Mouse (Mus musculus) spleen, adult 2 months (tissue): Measurements from ENCODE around the gene Slc44a2. TPM values are rescaled to one million over a fixed set of nuclear protein-coding genes. Genes with fewer than 3 reads are reported as not detected.
A peak's percentile ranks its signal among the peaks of the same experiment; 100 is the strongest.

Experiments
- DNase-seq, 2 experiments: peaks; one replicate each; pipeline versions ENCODE4 v3.0.0 to v3.0.0-alpha.2; 2012 to 2021; ENCODE audit warnings: low spot score in 2 of 2, low read depth in 1 of 2
- H3K27ac ChIP-seq: fragments of 200-500 bp; 2 replicates; pipeline ENCODE4 v1.5.1; 2012; ENCODE audit warnings: low read length, inconsistent platforms; ENCODE audit not compliant: insufficient read depth
- H3K27me3 ChIP-seq: fragments of 200-500 bp; 2 replicates; pipeline ENCODE4 v1.6.1; 2012; ENCODE audit warnings: mild to moderate bottlenecking, moderate library complexity, low read length, inconsistent platforms; ENCODE audit not compliant: control insufficient read depth, insufficient read depth
- H3K36me3 ChIP-seq: fragments of 200-500 bp; 2 replicates; pipeline ENCODE4 v1.6.1; 2012; ENCODE audit warnings: mild to moderate bottlenecking, low read length, inconsistent platforms; ENCODE audit not compliant: control insufficient read depth, insufficient read depth
- H3K4me1 ChIP-seq: fragments of 200-500 bp; 2 replicates; pipeline ENCODE4 v1.6.1; 2011; ENCODE audit warnings: inconsistent platforms; ENCODE audit not compliant: control insufficient read depth, insufficient read depth, insufficient read length
- H3K4me3 ChIP-seq: fragments of 200-500 bp; 2 replicates; pipeline ENCODE4 v1.5.1; 2011; ENCODE audit warnings: mild to moderate bottlenecking, inconsistent platforms; ENCODE audit not compliant: insufficient read depth, insufficient read length; ENCODE audit errors: extremely low read depth
- CTCF ChIP-seq: fragments of 200-500 bp; IDR thresholded peaks from 2 replicates; pipeline ENCODE4 v1.5.1; 2011; ENCODE audit warnings: mild to moderate bottlenecking, inconsistent platforms; ENCODE audit not compliant: insufficient read depth, insufficient read length, insufficient replicate concordance; ENCODE audit errors: extremely low read depth
- POLR2A ChIP-seq: fragments of 200-500 bp; IDR thresholded peaks from 2 replicates; pipeline ENCODE4 v1.6.1; 2011; ENCODE audit warnings: low read depth, low read length, inconsistent platforms
- WGBS: fragments of 180-500 bp; shearing (Covaris S2); methylation state at CpG from one replicate; pipeline ENCODE4 v1.1.7; 2018; 5-methylcytosine and 5-hydroxymethylcytosine counted together
- polyA plus RNA-seq: library from polyadenylated mRNA; depleted of rRNA; stranded (reverse); fragments of >200 nt; gene quantifications from 2 replicates; pipeline ENCODE4 v1.2.3, GENCODE M21; 2012

The Slc44a2 gene
- polyA plus RNA-seq, 1 experiment = 166 TPM

DNA sequence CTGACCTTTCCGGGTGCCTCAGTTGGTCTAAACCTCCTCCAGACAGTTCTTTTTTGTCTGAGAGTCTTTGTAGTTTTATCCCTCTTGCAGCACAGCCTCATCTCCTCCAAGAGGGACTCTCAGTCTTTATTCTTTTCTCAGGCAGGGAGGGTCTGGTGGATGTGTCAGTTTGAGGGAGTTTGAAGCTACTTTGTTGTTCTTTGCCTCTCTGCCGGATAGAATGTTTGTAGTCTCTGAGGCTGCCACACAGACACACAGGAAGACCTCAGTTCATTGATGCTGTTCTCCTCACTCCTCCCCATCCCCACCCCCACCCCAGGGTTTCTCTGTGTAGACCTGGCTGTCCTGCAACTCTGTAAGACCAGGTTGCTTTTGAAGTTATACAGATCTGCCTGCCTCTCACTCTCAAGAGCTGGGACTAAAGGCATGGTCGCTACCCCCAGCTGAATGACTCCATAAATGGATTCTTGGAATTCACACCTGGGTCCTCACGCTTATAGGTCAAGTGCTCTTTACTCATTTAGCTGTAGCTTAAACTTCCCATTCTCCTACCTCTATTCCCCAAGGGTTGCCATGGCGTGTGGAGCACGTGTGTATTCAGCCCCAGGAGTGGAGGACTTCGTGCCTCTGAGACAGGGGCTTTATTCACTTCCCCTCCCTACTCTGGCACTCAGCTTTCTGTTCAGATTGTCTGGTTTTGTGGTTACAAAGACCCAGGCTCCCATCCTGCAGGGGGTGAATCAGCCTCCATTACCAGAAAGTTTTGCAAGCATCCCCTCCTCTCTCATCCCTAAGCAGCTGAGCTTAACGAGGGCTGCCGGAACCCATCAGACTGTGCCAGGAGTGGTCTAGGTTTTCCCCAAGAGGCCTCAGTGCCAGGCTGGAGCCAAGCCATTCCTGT, 11.9 kb downstream of the Slc44a2 start:
- 24% methylated on average over 9 of the region's 9 CpGs for WGBS
- Histone ChIP-seq H3K27ac (peak overlapping the region; percentile 80), H3K4me1 (peaks cover 47% of the 10 kb centered on the region; the same call in 1 of the 2 replicates)

DNA sequence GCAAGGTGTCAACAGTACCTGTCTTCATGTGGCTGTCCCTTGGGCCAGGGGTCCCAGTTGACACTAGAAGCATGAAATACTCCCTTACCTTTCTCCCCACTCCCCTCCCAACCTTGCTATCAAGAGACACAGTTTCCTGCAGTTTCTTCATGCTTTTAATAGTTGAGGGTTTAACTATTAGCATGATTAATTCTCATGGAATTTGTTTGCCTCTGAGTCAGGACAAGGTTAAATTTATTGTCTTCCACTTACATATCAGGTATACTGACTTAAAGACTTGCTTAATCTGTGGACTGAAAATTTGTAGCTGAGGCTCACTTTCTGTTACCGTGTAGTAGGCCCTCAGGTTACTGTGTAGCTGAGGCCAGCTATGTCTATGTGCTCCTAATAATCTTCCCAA, 13.0 kb downstream of the Slc44a2 start:
- Histone ChIP-seq H3K27ac (peak overlapping the region; percentile 52), H3K36me3 (peaks cover 5% of the 10 kb centered on the region)
- 83% methylated on average over 1 of the region's 1 CpGs for WGBS

More for the DNA sequence above, 11.9 kb downstream of the Slc44a2 start:
- DNase-seq = no peak
- Histone ChIP-seq H3K4me3 (no peak overlapping the region), H3K36me3 (peaks cover 4% of the 10 kb centered on the region; the same call in 1 of the 2 replicates), H3K27me3 (no peaks in the 10 kb centered on the region)
- no peak for TF ChIP-seq CTCF
- TF ChIP-seq POLR2A = no peak

DNA sequence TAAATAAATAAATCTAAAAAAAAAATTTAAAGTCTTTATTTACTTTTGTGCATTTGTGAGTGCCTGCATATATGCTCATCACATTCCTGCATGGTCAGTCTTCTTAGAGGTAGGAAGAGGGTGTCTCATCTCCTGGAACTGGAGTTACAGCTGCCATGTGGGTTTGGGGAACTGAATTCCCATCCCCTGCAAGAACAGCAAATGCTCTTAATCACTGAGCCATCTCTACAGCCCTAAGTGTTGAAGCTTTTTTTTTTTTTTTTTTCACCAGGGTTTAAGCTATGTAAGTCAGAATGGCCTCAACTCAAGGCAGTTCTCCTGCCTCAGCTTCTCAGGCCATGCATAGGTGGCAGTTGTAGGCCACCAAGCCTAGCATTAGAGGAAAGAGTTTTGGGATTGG, 14.2 kb downstream of the Slc44a2 start:
- no peak overlapping the region for H3K27ac ChIP-seq
- peaks cover 6% of the 10 kb centered on the region for H3K36me3 ChIP-seq
- no peaks in the 10 kb centered on the region for H3K27me3 ChIP-seq
- no peak for TF ChIP-seq POLR2A
- TF ChIP-seq CTCF = no peak
- peaks cover 31% of the 10 kb centered on the region for H3K4me1 ChIP-seq
- H3K4me3 ChIP-seq = no peak overlapping the region
- no peak for DNase-seq

More for the DNA sequence above, 13.0 kb downstream of the Slc44a2 start:
- H3K4me1 ChIP-seq = peaks cover 42% of the 10 kb centered on the region
- no peak overlapping the region for H3K4me3 ChIP-seq
- TF ChIP-seq CTCF = no peak
- TF ChIP-seq POLR2A = no peak
- no peak for DNase-seq
- no peaks in the 10 kb centered on the region for H3K27me3 ChIP-seq

DNA sequence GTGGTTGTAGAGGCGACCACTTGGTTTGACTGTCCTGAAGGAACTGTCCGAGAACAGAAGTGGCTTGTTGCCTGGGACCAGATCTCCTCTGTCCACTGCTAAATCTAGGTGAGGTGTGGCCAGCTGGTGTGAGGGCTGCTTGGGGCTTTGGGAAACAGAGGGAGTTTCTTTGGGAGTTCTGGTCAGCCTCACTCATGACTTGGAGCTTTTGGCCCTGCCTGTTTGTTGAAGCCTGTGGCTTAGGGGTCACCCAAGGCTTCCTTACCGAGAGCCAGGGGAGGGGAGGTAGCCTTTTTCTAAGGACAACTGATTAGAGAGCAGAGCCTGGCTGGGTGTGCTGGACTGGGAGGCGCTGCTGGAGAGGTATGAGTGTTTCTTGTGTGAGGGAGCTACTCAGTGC, 14.9 kb downstream of the Slc44a2 start:
- WGBS = 77% methylated on average over 4 of the region's 4 CpGs
- Histone ChIP-seq H3K4me1 (peaks cover 25% of the 10 kb centered on the region), H3K27ac (no peak overlapping the region), H3K36me3 (peaks cover 11% of the 10 kb centered on the region), H3K4me3 (no peak overlapping the region), H3K27me3 (no peaks in the 10 kb centered on the region)
- TF ChIP-seq CTCF (no peak), POLR2A (no peak)
- DNase-seq = no peak

DNA sequence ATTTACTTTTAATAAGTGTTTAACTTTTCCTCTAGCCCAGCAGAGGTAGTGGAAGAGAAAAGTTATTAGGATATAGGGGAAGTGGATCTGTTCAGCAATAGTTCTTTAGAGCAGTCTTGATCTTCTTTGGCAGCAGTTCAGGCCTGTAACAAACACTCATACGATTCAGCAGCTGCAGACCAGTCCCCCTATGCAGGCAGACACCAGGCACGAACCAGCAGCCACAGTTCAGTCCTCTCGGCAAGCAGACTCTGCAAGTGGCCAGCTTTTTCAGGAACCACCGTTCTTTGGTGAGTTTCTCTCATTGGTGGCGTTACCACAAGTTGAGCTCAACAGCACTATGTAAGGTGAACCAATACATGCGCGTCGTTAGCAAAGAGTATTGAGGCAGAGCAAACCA, 16.0 kb downstream of the Slc44a2 start:
- H3K4me1 ChIP-seq = peaks cover 19% of the 10 kb centered on the region
- H3K36me3 ChIP-seq = peaks cover 14% of the 10 kb centered on the region
- TF ChIP-seq CTCF = no peak
- TF ChIP-seq POLR2A = no peak
- WGBS = 94% methylated on average over 8 of the region's 8 CpGs
- DNase-seq = no peak
- no peak overlapping the region for H3K4me3 ChIP-seq
- no peak overlapping the region for H3K27ac ChIP-seq
- H3K27me3 ChIP-seq = no peaks in the 10 kb centered on the region

DNA sequence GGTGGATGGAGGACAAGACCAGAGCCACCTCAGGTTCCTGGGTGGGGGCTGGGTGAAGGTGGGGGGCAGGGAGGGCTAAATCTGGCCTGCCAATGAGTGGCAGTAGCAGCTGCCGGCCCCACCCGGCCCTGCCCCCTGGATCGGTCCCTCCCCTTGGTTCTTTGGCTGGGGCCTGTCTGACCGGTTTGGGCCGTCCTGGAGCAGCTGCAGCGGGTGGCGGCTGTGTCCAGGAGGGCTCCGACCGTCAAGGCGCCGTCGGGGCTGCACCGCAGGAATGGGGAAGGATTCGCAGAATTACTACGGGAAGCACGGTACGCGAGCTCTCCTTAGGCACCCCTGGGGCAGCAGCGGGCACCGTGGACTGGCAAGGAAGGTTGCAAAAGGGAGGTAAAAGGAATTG, 17.2 kb downstream of the Slc44a2 start:
- no peak for DNase-seq
- Histone ChIP-seq H3K4me3 (no peak overlapping the region), H3K27me3 (no peaks in the 10 kb centered on the region), H3K4me1 (peaks cover 7% of the 10 kb centered on the region), H3K27ac (no peak overlapping the region), H3K36me3 (peaks cover 25% of the 10 kb centered on the region)
- WGBS = 90% methylated on average over 20 of the region's 20 CpGs
- no peak for TF ChIP-seq CTCF
- TF ChIP-seq POLR2A = no peak

DNA sequence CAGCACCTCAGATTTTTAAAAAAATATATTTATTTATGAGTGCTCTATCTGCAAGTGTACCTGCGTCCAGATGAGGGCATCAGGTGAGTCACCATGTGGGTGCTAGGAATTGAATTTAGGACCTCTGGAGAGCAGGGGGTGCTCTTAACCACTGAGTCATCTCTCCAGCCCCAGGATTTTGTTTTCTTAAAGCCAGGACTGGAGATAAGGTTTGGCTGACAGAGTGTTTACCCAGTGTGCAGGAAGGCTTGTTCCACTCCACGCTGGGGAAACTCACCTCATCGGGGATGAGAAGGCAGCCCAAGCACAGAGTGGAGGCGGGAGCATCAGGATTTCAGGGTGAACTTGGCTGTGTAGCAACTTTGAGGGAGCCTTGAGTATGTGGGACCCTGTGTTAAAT, 19.9 kb downstream of the Slc44a2 start:
- WGBS = 93% methylated on average over 4 of the region's 4 CpGs
- Histone ChIP-seq H3K4me3 (no peak overlapping the region), H3K27me3 (no peaks in the 10 kb centered on the region), H3K36me3 (peaks cover 47% of the 10 kb centered on the region), H3K27ac (no peak overlapping the region), H3K4me1 (no peaks in the 10 kb centered on the region; the same call in 1 of the 2 replicates)
- no peak for TF ChIP-seq CTCF
- no peak for TF ChIP-seq POLR2A
- no peak for DNase-seq
